Mouse (Mus musculus): ENCODE results near the gene Dnlz. TPM values are rescaled to one million over a fixed set of nuclear protein-coding genes. Genes with fewer than 3 reads are reported as not detected.

The Dnlz gene
- total and polyA plus RNA-seq, 3 experiments = 21.8 to 27.7 TPM; not detected in 1

DNA sequence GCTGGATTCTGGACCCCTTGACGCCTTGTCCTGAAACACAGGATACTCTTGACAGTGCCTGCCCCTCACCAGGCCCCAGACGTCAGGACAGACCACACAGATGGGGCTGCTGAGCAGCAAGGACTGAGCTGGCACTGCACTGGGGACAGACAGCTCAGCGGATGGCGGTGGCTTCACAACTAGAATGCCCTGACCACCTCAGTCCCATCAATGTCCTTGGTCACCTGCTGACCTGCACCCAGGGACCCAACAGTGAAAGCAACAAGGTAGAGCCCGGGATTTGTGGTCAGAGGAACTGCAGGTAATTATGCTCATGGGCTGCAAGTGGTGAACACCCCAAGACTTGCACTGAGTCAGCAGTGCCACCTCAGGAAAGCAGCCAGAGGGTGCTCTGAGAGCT, 11.1 kb upstream of the Dnlz start:
- H3K4me1 ChIP-seq (ENCODE audit: control insufficient read depth in 1 of 2, insufficient read depth in 2 of 2, low read length in 2 of 2) = no peaks in the 10 kb centered on the region
- peaks cover 0 to 2% of the 10 kb centered on the region in 2 experiments; a peak in 1 of 4 replicates for H3K36me3 ChIP-seq (ENCODE audit: control insufficient read depth in 1 of 2, insufficient read depth in 2 of 2, low read length in 2 of 2)
- H3K9me3 ChIP-seq (replicated peaks; ENCODE audit: insufficient read depth, low read length) = no peaks in the 10 kb centered on the region
- DNase-seq (ENCODE audit: low read depth, low spot score) = no peak
- TF ChIP-seq GABPA (IDR thresholded peaks at IDR 0.05; ENCODE audit: low read depth, low read length) = no peak
- TF ChIP-seq EP300 (IDR thresholded peaks at IDR 0.05; ENCODE audit: low read depth in 1 of 2, low read length in 2 of 2) = no peak
- no peak for TF ChIP-seq ZMIZ1 (IDR thresholded peaks at IDR 0.05; ENCODE audit: low read depth, low read length)
- no peak for TF ChIP-seq POLR2AphosphoS2 (IDR thresholded peaks at IDR 0.05; ENCODE audit: low read length)
- no peak for TF ChIP-seq CHD2 (IDR thresholded peaks at IDR 0.05; ENCODE audit: low read length)
- no peak for TF ChIP-seq BHLHE40 (IDR thresholded peaks at IDR 0.05; ENCODE audit: borderline replicate concordance, low read depth, low read length)
- no peak overlapping the region for H3K27ac ChIP-seq (ENCODE audit: control insufficient read depth, low read depth, low read length)
- H3K27me3 ChIP-seq (ENCODE audit: control insufficient read depth in 1 of 2, insufficient read depth in 2 of 2, low read length in 2 of 2) = no peaks in the 10 kb centered on the region
- H3K9ac ChIP-seq (ENCODE audit: control insufficient read depth, low read depth, low read length, poor library complexity, severe bottlenecking) = no peak overlapping the region
- H3K4me3 ChIP-seq (ENCODE audit: control insufficient read depth in 1 of 2, insufficient read depth in 1 of 2, low read depth in 2 of 2, low read length in 2 of 2) = no peak overlapping the region
- no peaks in the 10 kb centered on the region for H3K79me2 ChIP-seq (ENCODE audit: control insufficient read depth, insufficient read depth, low read length, poor library complexity)

DNA sequence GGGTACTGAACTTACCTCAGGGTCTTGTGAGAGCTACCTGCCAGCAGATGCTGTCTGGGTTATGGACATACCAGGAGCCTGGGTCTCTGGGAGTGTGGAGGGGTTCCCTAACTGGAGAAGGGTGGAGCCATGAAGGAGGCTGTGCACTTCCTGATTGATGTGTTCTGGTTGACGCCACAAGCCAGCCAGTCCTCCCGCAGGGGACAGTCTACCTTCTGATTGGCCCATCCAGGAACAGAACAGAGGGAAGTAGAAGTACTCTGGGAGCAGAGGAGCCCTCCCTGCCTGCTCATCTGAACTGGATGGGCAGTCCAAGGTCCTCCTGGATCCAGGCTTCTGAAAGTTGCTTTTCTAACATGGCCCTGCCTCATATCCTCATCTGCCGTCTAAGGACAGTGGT, 8.9 kb upstream of the Dnlz start, which contains the start of gene Card9:
Gene Card9, minus strand, starts transcription at position 147 of the 400 bp plus-strand sequence.
- Histone ChIP-seq H3K79me2 (ENCODE audit: control insufficient read depth, insufficient read depth, low read length, poor library complexity) (no peaks in the 10 kb centered on the region), H3K27ac (ENCODE audit: control insufficient read depth, low read depth, low read length) (no peak within 1 kb of the TSS), H3K27me3 (ENCODE audit: control insufficient read depth in 1 of 2, insufficient read depth in 2 of 2, low read length in 2 of 2) (no peaks in the 10 kb centered on the region), H3K4me3 (ENCODE audit: control insufficient read depth in 1 of 2, insufficient read depth in 1 of 2, low read depth in 2 of 2, low read length in 2 of 2) (no peak within 1 kb of the TSS), H3K36me3 (ENCODE audit: control insufficient read depth in 1 of 2, insufficient read depth in 2 of 2, low read length in 2 of 2) (peaks cover 0 to 2% of the 10 kb centered on the region in 2 experiments; a peak in 1 of 4 replicates), H3K4me1 (ENCODE audit: control insufficient read depth in 1 of 2, insufficient read depth in 2 of 2, low read length in 2 of 2) (no peaks in the 10 kb centered on the region), H3K9ac (ENCODE audit: control insufficient read depth, low read depth, low read length, poor library complexity, severe bottlenecking) (no peak within 1 kb of the TSS), H3K9me3 (replicated peaks; ENCODE audit: insufficient read depth, low read length) (no peaks in the 10 kb centered on the region)
- no peak for TF ChIP-seq BHLHE40 (IDR thresholded peaks at IDR 0.05; ENCODE audit: borderline replicate concordance, low read depth, low read length)
- peak; percentile 49 for TF ChIP-seq ELF1 (IDR thresholded peaks at IDR 0.05; ENCODE audit: low read depth, low read length)
- DNase-seq (ENCODE audit: low read depth, low spot score) = peak; percentile 61

DNA sequence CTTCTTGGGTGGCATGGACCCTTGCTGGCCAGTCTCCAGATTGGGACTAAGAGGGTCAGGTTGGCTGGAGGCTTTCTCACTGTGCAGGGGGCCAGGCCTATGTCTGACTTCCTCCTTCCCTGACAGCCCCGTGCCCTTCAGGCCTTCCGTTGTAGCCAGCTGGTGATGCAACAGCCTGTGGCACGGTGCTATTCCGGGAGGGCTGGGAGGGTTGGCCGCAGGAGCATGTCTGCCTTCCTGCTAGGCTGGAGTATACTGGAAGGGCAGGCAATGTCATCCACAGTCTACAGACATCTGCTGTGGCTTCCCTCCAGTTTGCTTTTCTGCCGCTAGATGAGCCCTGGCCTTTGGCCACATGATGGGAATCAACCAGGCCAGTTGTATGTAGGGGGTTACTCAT, 8.1 kb upstream of the Dnlz start:
- Histone ChIP-seq H3K79me2 (ENCODE audit: control insufficient read depth, insufficient read depth, low read length, poor library complexity) (no peaks in the 10 kb centered on the region), H3K27ac (ENCODE audit: control insufficient read depth, low read depth, low read length) (no peak overlapping the region), H3K36me3 (ENCODE audit: control insufficient read depth in 1 of 2, insufficient read depth in 2 of 2, low read length in 2 of 2) (peaks cover 0 to under 1% of the 10 kb centered on the region in 2 experiments; a peak in 1 of 4 replicates), H3K9me3 (replicated peaks; ENCODE audit: insufficient read depth, low read length) (no peaks in the 10 kb centered on the region), H3K9ac (ENCODE audit: control insufficient read depth, low read depth, low read length, poor library complexity, severe bottlenecking) (no peak overlapping the region), H3K4me3 (ENCODE audit: control insufficient read depth in 1 of 2, insufficient read depth in 1 of 2, low read depth in 2 of 2, low read length in 2 of 2) (no peak overlapping the region), H3K27me3 (ENCODE audit: control insufficient read depth in 1 of 2, insufficient read depth in 2 of 2, low read length in 2 of 2) (no peaks in the 10 kb centered on the region), H3K4me1 (ENCODE audit: control insufficient read depth in 1 of 2, insufficient read depth in 2 of 2, low read length in 2 of 2) (no peaks in the 10 kb centered on the region)
- no peak for DNase-seq (ENCODE audit: low read depth, low spot score)
- TF ChIP-seq UBTF (IDR thresholded peaks at IDR 0.05; ENCODE audit: borderline replicate concordance, insufficient read depth, low read depth, low read length) (no peak), POLR2A (IDR thresholded peaks at IDR 0.05; ENCODE audit: control insufficient read depth in 1 of 2, insufficient read depth in 1 of 2, low read depth in 1 of 2, low read length in 2 of 2, poor library complexity in 1 of 2) (no peak), GABPA (IDR thresholded peaks at IDR 0.05; ENCODE audit: low read depth, low read length) (no peak), TCF12 (IDR thresholded peaks at IDR 0.05; ENCODE audit: low read depth, low read length) (no peak), CHD2 (IDR thresholded peaks at IDR 0.05; ENCODE audit: low read length) (no peak), ZMIZ1 (IDR thresholded peaks at IDR 0.05; ENCODE audit: low read depth, low read length) (no peak), JUND (IDR thresholded peaks at IDR 0.05; ENCODE audit: low read depth, low read length) (no peak), TAL1 (IDR thresholded peaks at IDR 0.05; ENCODE audit: low read length) (no peak), MAFK (IDR thresholded peaks at IDR 0.05; ENCODE audit: borderline replicate concordance, low read depth, low read length) (no peak), BHLHE40 (IDR thresholded peaks at IDR 0.05; ENCODE audit: borderline replicate concordance, low read depth, low read length) (no peak)
